12 mouse cellular contexts compared by ENCODE assay signal in the genomic region with DNA sequence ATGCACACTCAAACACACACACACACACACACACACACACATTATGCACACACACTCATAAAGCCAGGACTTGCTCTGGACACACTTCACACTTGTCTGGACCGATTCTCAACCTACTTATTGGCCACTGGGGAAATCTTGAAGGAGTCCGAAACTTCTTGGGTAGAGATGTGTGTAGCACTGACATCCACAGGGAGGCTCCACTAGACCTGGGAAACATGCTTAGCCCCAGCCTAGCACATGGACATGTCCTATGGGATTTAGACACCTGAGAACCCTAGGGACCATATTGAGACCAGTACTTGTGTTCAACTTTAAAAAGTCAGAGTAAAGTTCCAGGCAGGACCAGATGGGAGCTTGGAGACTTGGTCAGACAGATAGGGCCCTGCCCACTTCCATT. TPM values are rescaled to one million over a fixed set of nuclear protein-coding genes. Genes with fewer than 3 reads are reported as not detected.
DNase-seq lines count a peak whose midpoint lies in the region; ATAC-seq and TF ChIP-seq lines count a peak whose summit lies in the region.
"Had no signal": no experiment of that assay in that cellular context is flagged by ENCODE, and none has a peak within 500 bp of the region (broad histone marks: within the 10 kb centered on the region; RNA-seq: fewer than 3 reads in every experiment).

No protein-coding gene starts in this region.

- H3K27ac ChIP-seq in embryonic fibroblast, embryonic 13.5 days (ENCODE audit: insufficient read depth, low read length) = no peak overlapping the region
- H3K27ac ChIP-seq: embryonic facial prominence, embryonic 15.5 days; hindbrain, embryonic 12.5 days had no signal

- H3K4me3 ChIP-seq in embryonic fibroblast, embryonic 13.5 days (ENCODE audit: insufficient read depth, low read length) = no peak overlapping the region
- H3K4me3 ChIP-seq: embryonic facial prominence, embryonic 15.5 days; hindbrain, embryonic 12.5 days had no signal

- no peak for TF ChIP-seq POLR2A in embryonic fibroblast, embryonic 13.5 days (IDR thresholded peaks at IDR 0.05; ENCODE audit: low read depth, low read length)

- ATAC-seq in activated CD4-positive, CD25-positive, alpha-beta regulatory T cell, adult 4 months = no peak

- DNase-seq in cerebellum, postnatal 10 days = peak; percentile 16
- no peak for DNase-seq in cerebellum, adult 11-12 months
- DNase-seq in kidney, postnatal 36 days = peak; percentile 3 to 14
- DNase-seq in kidney, adult 9 months = no peak
- DNase-seq in MN1 (ENCODE audit: low spot score) = peak; percentile 22
- no peak for DNase-seq in gastrocnemius, postnatal 10 days
- DNase-seq: right cerebral cortex, postnatal 25 days; thymus, adult 2 months had no signal

- TF ChIP-seq CTCF in embryonic fibroblast, embryonic 13.5 days (IDR thresholded peaks at IDR 0.05; ENCODE audit: borderline replicate concordance, insufficient read depth, low read length) = peak; percentile 32; the same call in 1 of the 2 replicates

- H3K4me1 ChIP-seq in embryonic fibroblast, embryonic 13.5 days (ENCODE audit: control insufficient read depth, insufficient read depth, low read length) = no peaks in the 10 kb centered on the region
- H3K4me1 ChIP-seq: embryonic facial prominence, embryonic 15.5 days; hindbrain, embryonic 12.5 days had no signal

RNA-seq across cellular contexts. Expression of a gene that starts 43.1 kb away (rescaled TPM):
- polyA plus RNA-seq in embryonic fibroblast, embryonic 13.5 days (2011; ENCODE audit: insufficient read length, low read depth, missing spikeins) = 69.1 and 83.5 TPM in 2 replicates
- polyA plus RNA-seq in activated CD4-positive, CD25-positive, alpha-beta regulatory T cell, adult 4 months (2017; shearing (Covaris generic)) = 100 to 1,000 TPM in 1 of 2 experiments, 10 to 100 TPM in 1; 99.1 to 101 TPM
- total RNA-seq in gastrocnemius, postnatal 10 days (2021) = 10 to 100 TPM; 15.2 to 17.8 TPM

Comparison
In these comparisons a context has a peak if more than half of its experiments do, and no peak if none do; other contexts are left out.
1. DNase-seq: peak in cerebellum, postnatal 10 days (2 of 2), kidney, postnatal 36 days (2 of 2) and MN1 (single experiment); none in cerebellum, adult 11-12 months (single experiment), kidney, adult 9 months (single experiment) and gastrocnemius, postnatal 10 days (single experiment).